Mouse (Mus musculus) stomach, postnatal 0 days (tissue): ENCODE results near the gene Elfn1.
A peak's percentile ranks its signal among the peaks of the same experiment; 100 is the strongest.

Experiments
- CTCF ChIP-seq: IDR thresholded peaks from 2 replicates; pipeline ENCODE4 v1.5.1; 2016; ENCODE audit warnings: antibody characterized with exemption, low read depth, mild to moderate bottlenecking, moderate library complexity
- EP300 ChIP-seq: optimal IDR thresholded peaks from 2 replicates; pipeline ENCODE3; 2016; ENCODE audit warnings: antibody characterized with exemption

- TF ChIP-seq CTCF (peak; percentile 43), EP300 (no peak)
Measured at GRCm38 (mm10) chr5:139956859-139957258, 49.1 kb downstream of the Elfn1 start.
